Mouse (Mus musculus) liver, adult 2 months (tissue): ENCODE measurements around the gene Pspc1.

Source experiments
- CTCF ChIP-seq: fragments of 200-500 bp; IDR thresholded peaks from 2 replicates; pipeline ENCODE4 v1.5.1; 2011; ENCODE audit warnings: low read depth, low read length, control low read depth
- POLR2A ChIP-seq: fragments of 200-500 bp; IDR thresholded peaks from 2 replicates; pipeline ENCODE4 v1.6.1; 2011; ENCODE audit warnings: low read length, control low read depth; ENCODE audit not compliant: insufficient read depth; ENCODE audit errors: extremely low read depth

- TF ChIP-seq POLR2A (peak; percentile 95), CTCF (no peak)
Observed at GRCm38 (mm10) chr14:56778200-56778932, at the start of gene Pspc1.
